Mouse (Mus musculus): ENCODE data around the gene Afap1l2.

GRCm38 (mm10) chr19:56974159-56974558 is 33.9 kb downstream of the Afap1l2 start:
- peak; percentile 83 for TF ChIP-seq EP300 (IDR thresholded peaks at IDR 0.05)
- TF ChIP-seq CTCF (IDR thresholded peaks at IDR 0.05): no peak; the same call in 1 of the 2 replicates

All from lung, postnatal 0 days (tissue).